Mouse (Mus musculus) liver, postnatal 0 days (tissue): Measurements from ENCODE around the gene Nup133.

Source experiments
- CTCF ChIP-seq: sonication (generic); IDR thresholded peaks from 2 replicates; pipeline ENCODE4 v1.5.1; 2016; ENCODE audit warnings: antibody characterized with exemption, low read depth
- EP300 ChIP-seq: IDR thresholded peaks from 2 replicates; pipeline ENCODE4 v1.6.1; 2016; ENCODE audit warnings: antibody characterized with exemption, low read depth, mild to moderate bottlenecking

- TF ChIP-seq CTCF (no peak), EP300 (no peak)
Measured at GRCm38 (mm10) chr8:123854252-123854651, 94.8 kb downstream of the Nup133 start.
